Mouse (Mus musculus) spleen, postnatal 10 days (tissue): ENCODE data around the gene Mum1.
"Not testable (repeated sequence)": the region's sequence is repeated elsewhere in the genome, so short reads cannot be mapped to it uniquely, and the experiment has no call there.

Experiments used
- DNase-seq, 2 experiments: peaks; one replicate each; pipeline ENCODE4 v3.0.0; 2021 to 2022; ENCODE audit warnings: low spot score in 2 of 2

The Mum1 gene

DNA sequence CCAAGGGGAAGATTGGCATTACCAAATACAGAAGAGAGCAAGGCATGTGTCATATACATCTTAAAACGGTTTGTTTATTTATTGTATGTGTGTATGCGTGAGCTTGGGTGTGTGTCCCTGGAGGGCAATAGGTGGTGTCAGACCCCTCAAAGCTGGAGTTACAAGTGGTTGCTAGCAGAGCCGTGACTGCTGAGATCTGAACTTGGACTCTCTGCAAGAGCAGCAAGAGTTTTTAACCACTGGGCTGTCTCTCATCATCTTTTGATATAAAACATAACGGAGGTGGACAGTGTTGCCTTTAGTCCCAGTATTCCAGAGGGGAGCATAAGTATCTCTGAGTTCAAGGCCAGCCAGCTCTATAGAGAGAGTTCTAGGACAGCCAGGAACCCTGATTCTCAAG lies 18.0 kb upstream of the Mum1 start:
- DNase-seq = no peak

DNA sequence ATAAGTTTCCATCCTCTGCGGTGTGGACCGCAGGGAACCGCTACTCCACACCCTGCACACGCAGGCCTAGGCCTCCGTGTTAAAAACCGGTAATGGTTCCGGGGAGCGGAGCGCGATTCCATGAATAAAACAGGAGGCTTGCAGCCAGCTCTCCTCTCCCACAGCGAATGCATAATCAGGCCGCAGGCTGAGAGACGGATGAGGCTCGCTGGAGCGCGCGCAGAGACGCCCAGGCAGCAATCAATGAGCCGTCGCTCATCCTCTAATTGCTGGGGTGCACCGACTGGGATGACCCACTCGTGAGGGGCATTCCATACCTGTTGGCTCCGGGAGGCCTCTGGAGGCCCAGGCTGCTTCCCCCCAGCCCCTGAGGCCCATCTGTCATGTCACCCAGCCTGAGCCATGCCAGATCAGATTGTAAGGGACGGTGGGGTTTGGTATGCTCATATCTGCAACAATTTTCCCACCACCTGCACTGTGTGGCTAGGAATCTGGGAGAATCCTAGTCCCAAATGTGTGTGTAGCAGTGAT lies 17.3 kb upstream of the Mum1 start:
- DNase-seq = no peak

DNA sequence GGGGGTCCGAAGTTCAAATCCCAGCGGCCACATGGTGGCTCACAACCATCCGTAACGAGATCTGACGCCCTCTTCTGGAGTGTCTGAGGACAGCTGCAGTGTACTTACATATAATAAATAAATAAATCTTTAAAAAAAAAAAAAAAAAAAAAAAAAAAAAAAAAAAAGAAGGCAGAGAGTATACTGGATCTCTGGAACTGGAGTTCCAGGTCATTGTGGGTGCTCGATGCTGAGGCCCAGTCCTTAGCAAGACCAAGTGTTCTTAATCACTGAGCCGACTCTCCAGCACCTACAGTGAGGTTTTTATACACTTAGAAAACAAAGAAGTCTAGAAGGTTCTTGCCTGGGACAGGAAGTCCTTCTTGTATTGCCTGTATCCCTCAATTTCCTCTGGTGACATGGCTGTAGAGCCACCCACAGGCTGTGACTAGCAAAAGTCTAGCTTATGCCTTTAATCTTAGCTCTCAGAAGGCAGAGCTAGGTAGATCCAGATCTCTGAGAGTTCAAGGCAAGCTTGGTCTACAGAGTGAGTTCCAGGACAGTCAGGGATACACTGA lies 14.6 kb upstream of the Mum1 start:
- not testable (repeated sequence) for DNase-seq

DNA sequence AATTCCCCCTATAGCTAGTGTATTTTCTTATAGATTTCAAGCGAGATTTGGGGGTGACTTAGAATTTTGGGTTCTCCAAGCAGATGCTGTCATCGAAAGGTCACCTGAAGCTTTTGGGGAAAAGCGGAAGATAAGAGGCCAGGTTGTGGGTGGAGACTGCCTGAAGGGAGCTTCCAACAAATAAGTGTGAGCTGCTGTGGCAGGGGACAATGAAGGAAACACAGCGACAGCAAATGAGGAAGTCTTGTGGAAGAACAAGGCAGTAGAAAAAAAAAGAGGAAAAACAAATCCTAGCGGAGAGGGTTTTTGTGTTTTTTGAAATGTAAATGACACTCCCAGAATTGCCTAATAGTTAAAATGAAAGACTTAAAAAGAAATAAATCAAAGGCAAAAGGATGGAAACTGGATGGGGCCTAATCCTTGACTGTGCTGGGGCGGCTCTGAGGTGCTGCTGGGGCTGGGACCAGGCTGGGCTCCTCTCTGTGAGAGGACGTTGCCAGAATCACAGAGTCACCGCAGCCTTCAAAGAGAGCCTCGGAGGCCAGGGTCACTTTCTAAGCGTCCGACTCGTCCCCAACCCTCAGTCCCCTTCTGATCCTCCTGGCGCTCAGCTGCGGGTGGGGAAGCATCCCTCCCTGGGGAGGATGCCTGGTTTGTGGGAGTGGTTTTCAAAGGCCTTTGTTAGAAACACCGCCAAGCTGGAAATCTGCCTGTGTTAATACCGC lies 11.0 kb upstream of the Mum1 start:
- DNase-seq = no peak

DNA sequence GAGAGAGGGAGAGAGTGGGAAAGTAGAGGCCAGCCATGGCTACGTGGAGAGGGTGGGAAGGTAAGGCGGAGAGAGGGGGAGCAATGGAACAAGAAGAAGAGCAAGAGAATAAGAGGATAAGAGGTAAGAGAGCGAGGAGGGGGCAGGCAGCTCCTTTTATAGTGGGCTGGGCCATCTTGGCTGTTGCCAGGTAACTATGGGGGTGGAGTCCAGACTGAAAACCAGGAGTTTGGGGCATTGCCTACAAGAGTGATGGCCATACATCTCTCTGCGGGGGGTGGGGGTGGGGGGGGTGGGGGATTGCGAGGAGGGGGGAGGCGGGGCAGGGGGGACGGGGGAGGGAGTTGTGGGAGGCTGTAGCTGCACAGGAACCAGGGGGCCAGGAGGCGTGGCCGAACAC lies 5.6 kb upstream of the Mum1 start:
- DNase-seq = no peak

DNA sequence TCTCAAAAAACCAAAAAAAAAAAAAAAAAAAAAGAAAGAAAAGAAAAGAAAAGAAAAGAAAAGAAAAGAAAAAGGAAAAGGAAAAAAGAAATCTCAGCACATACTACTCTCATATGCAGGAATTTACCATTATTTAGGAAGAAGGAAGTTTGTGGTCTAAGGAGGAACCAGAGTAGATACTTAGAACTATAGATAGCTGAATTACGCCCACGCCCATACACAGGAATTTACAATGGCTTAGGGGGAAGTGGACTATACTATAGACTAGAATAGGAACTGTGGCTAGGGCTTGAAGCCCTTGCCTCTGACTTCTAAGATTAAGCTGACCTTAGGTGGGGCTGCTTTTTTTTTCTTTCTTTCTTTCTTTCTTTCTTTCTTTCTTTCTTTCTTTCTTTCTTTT lies 3.1 kb upstream of the Mum1 start:
- DNase-seq = not testable (repeated sequence)

DNA sequence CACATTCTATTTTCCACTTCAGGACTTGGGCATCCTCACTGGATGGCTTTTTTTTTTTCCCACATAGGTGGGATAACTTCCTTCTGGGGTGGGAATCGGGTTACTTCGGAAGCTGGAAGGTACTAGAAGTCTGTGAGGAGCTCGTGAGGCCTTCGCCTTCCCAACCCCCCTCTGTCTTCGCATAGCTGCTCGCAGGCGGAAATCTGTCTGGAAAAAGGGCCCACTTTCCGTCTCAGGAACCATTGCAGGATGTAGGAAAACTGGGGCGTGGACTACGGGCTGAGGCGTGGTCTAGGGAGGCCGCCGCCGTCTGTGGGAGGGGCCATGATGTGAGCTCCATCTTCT lies 191 bp upstream of the Mum1 start:
- DNase-seq = no peak

DNA sequence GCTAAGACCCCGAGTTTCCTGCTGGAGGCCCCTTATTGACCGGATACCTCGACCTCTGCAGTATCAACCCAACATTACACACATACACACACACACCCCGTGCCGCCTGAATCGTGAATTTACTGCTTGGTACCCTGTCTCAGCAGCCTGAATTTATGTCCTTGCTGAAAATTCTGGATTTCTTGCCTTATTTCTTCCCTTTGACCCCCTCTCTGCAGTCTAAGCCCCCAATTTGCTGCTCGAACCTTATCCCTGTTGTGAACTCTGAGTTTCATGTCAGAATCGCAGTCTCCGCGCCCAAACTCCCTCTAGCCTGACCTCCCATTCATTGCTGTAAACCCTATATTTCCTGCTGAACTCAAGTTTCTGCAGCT lies 919 bp downstream of the Mum1 start:
- no peak for DNase-seq

DNA sequence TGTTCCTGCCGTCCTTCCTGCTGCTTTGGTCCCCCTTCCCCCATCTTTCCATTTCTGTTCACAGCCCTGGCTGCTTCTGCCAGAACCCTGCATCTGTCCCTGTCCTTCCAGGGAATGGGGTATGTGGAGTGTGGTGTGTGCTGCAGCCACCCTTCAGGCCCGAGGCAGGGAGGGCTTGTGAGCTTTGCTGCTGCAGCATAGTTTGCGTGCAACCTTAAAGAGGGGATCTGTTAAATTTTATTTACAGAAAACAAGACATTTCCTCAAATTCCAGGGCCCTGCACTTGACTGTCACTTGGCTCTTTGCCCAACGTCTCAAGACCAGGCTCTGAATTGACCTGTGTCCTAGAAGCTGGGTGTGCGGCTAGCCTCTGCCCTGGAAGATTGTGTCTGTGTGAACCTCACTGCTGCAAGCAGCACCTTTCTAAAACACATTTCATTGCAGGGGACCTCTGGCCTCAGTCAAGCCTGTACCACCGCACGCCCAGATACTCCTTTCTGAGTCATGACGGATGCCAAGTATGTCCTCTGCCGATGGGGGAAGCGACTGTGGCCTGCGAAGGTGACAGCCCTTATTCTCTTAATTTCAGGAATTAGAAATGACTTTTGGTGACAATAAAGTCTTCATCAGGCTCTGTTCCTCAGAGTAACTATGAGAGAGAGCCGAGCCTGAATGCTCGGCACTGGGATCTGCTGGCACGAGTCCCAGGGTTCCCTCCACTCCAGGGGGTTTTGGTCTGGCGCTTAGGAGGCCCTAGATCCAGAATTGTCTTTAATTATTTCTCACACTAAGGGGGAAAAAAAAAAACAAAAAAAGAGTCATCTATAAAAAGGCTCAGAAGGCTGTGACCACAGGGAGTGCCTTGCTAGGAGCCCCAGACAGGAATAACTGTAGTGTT lies 1.9 kb downstream of the Mum1 start:
- DNase-seq = no peak

DNA sequence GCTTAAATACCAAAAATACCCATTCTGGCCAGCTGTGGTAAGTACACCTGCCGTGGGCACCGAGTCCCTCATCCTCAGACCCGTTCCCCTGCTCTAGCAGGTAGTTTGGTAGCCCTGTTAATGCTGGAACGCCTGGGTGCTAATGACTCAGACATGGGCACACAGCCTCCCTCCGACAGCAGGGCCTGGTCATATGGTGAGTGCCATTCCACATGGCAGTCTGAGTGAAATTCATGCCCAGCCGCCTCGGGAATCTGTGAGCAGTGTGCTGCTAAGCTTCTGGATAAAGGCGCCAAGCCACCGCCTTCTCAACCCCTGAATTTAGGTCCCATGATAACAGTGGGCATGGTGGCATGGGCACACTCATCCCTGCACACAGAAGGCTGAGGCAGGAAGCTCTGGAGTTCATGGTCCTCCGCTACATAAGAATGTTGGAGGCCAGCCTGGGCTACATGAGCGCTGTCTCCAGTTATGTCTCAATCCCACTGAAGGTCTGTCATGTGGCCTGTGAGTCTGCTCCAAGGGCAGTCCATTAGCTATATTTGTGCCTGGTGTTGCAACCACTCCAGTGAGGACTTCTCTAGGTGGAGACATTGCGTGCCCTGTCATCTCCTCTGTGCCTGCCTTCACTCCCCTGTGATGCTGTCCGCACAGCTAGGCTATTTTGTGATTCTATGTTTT lies 10.1 kb downstream of the Mum1 start:
- no peak for DNase-seq

DNA sequence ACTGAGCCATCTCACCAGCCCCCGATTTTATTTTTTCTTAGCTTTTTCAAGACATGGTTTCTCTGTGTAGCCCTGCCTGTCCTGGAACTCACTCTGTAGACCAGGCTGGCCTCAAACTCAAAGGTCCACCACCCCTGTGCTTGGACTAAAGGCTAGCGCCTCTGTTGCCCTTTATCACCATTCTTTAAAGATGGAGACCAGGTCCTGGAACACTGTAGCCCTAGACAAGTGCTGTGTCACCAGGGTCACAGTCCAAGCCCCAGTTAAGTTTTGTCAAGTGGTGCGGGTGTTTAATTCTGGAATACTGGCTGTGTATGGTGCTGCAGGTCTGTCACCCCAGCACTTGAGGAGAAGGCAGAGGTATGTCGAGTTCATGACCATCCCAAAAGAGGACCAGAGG lies 10.8 kb downstream of the Mum1 start:
- DNase-seq = no peak

DNA sequence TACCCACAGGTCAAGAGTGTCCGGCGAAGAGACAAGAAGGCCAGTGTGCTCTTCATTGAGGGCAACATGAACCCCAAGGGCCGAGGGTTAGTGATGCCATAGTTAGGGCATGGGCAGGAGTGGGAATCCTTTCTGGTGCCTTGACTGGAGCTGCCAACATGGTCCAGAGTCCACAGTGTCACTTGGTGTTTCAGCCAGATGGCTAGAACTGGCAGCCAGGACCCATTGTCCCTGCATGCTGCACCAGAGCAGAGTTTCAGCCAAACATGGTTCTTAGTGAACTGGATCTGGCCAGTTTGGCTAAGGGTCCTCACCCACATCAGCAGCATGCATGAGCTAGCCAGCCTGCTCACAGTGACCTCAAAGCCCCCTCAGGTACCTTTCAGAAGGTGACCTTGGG lies 12.1 kb downstream of the Mum1 start:
- no peak for DNase-seq

DNA sequence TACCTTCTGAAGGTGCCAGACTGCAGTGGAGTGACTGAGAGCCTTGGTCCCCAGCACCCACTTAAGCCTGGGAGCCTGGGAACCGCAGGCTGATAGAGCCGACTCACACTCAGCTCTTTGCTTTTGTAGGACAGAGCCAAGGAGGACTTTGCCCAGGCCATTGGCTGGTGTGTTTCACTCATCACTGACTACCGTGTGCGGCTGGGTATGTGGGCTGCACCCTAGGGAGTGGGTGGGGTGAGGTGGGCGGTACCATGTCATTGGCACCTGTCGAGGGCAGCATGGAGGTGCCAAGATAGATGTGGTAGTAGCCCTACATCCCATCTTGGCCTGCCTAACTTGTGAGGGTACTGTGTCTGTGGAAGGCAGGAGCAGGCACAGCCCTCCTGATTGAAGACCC lies 13.6 kb downstream of the Mum1 start:
- no peak for DNase-seq

DNA sequence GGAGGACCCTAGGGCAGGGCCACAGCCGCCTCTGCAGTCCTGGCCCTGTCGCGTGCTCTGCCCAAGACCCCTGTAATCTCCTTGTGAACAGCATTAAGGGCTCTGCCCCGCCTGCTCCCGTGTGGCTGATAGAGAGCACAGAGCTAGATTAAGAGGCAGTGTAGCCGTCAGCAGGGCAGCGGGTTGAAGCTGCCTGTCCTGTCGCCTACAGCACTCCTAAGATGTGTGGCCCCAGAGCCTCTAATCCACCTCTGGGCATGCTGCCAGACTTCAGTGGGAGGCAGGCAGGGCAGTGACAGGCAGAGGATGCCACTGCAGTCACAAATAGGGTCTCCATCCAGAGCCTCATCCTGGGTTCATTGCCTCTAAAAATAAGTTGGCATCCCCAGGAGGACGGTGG lies 15.9 kb downstream of the Mum1 start:
- peak in 1 of 2 experiments; percentile 64 for DNase-seq

DNA sequence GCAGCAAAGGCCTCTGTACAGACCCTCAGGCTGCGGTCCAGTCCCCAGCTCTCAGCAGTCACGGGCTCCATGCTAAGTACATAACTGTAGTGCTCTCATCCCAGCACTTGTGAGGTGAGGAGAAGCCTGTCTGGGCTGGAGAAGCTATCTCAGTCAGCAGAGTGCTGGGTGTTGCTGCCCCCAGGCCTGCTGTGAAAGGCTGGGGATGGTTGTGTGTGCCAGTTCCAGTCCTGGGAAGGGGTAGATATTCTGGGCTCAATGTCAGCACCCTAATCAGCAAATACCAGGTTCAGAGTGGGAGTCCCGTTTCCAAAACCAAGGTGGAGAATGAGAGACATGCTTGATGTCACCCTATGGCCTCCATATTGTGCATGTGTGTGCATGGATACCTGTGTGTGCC lies 16.4 kb downstream of the Mum1 start:
- no peak for DNase-seq

DNA sequence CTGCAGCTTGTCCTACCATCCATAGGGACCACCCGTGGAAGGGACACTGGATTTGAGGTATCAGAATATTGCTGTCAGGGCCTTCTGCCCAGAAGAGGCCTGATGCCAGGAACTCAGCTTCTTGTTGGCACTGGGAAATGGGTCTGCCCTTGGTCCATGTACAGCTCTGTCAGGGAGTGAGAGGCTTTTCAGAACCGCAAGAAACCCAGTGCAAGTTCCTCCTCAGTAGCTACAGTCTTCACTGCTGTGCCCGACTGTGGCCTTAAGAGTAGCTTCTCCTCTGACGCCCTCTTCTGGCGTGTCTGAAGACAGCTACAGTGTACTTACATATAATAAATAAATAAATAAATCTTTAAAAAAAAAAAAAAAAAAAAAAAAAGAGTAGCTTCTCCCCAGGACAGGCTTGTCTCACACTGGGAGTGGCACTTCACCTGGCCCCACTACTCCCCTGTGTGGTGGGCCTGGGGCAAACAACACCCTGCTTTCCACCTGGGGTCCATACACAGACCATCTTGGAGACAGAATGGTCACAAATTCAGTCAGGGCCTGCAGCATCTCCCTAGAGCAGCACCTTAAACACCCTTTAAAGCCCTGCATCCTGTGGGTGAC lies 18.7 kb downstream of the Mum1 start:
- DNase-seq = peak in 1 of 2 experiments; percentile 63

DNA sequence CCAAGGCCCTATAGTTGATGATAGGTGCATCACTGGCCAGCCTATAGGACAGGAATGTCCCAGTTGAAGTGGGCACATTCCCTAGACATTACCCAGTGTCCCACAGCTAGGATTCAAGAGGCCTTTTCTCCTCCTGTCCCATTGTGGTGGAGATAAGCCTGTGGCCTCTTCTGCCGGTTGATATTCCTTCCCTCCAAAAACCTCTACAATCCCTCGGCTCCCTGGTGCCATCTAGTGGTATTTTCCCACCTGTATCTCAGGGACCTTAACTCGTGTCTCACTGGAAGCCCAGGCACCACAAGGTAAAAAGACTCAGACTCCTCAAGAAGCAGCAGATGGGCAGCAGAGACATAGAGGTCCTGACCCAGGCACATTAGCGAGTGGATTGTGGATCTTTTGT lies 19.4 kb downstream of the Mum1 start:
- peak; percentile 79 to 88 for DNase-seq

DNA sequence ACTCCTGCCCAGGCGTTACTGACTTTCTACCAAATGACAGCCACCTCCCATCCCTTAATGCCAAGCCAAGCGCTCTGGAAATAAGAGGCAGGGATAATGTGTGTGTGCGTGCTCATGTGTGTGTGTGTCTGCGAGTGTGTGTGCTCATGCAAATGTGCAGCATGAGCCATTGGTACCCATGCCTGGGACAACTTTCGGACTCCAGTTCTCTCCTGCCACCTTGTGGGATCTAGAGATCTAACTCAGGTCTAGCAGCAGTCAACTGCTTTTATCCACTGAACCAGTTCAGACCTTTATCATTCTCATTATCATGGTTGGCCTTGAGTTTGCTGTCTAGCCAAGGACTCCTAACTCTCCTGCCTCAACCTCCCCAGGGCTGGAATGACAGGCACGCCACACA lies 21.6 kb downstream of the Mum1 start:
- DNase-seq = no peak

DNA sequence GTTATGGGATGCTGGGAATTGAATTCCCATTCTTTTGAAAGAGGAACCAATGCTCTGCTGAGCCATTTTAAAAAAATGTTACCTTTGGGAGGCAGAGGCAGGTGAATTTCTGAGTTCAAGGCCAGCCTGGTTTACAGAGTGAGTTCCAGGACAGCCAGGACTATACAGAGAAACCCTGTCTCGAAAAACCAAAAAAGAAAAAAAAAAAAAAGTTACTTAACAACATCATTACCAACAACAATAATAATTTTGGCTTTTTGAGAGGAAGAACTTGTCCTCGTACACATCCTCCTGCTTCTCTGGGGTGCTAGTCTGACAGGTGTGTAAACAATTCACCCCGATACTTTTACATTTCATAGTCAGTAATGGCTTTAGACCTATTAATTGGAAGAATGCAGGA lies 22.2 kb downstream of the Mum1 start:
- not testable (repeated sequence) for DNase-seq

DNA sequence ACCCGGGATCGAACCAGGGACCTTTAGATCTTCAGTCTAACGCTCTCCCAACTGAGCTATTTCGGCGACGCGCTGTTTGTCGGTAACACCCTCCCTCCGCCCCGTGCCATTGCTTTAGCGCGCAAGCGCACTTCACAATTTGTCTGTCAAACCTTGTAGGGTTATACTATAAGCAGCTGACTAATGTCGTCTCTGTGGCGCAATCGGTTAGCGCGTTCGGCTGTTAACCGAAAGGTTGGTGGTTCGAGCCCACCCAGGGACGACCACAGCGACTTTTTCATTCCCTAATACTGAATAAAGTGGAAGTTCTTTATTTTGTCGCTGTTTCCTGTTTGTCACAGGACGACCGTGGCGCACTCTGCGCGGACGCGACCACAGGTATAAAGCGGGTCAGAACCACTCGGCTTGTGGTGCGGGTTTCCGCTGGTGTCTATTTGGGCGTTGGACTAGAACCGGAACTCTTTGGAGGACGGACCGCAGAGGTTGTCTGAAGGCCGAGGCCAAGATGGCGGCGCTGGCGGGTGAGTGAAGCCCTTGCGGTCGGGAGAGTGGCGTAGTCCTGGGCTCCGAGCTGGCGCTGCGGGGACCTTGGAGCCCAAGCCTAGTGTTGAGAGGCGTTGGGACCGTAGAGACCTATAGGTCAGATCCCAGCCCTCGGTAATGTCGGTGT lies 22.9 kb downstream of the Mum1 start, which contains the start of gene Ndufs7:
Gene Ndufs7 (plus strand): TSS at position 151 of the 670 bp plus-strand sequence.
- peak; percentile 94 to 96 for DNase-seq

DNA sequence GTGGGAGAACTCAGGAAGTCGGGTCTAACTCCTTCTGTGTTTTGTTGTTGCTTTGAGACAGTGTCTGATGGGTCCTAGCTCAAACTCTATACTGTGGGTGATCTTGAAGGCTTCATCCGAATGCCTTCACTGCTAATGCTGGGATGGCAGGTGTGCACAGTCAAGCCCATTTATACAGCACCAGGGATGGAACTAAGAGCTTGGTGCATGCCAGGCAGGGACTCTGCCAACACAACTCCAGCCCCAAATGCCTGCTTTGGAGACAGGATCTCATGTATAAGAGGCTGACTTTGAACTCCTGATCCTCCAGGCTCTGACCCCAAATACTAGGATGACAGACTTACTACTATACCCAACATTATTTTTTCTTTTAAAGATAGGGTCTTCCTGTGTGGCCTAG lies 23.8 kb downstream of the Mum1 start:
- no peak for DNase-seq
